Mouse (Mus musculus) hindbrain, embryonic 15.5 days (tissue): ENCODE measurements around the gene Ash1l. TPM values are rescaled to one million over a fixed set of nuclear protein-coding genes. Genes with fewer than 3 reads are reported as not detected.

Experiments
- polyA plus RNA-seq: library from polyadenylated mRNA; unstranded; fragments of >200 nt; fragmentation: Nextera tagmentation; extraction: Ambion mirVana; gene quantifications from 2 replicates; pipeline ENCODE4 v1.2.1, GENCODE M21; 2015

Ash1l gene
- polyA plus RNA-seq, 1 experiment from 2014 or later: 17.5 TPM

Other genes with a start within 250 kb of the Ash1l start
- gene Rit1, start 233.8 kb upstream of the Ash1l start, polyA plus RNA-seq: 64.4 and 66.8 TPM in 2 replicates
- gene Syt11, start 175.5 kb upstream of the Ash1l start, polyA plus RNA-seq: 220 and 239 TPM in 2 replicates
- gene Gon4l, start 115.4 kb upstream of the Ash1l start, polyA plus RNA-seq: 13.2 and 13.5 TPM in 2 replicates
- 47.4 and 50.6 TPM in 2 replicates for gene Msto1, start 36.6 kb upstream of the Ash1l start, polyA plus RNA-seq
- gene Dap3, start 559 bp downstream of the Ash1l start, polyA plus RNA-seq: 121 and 129 TPM in 2 replicates
- 111 and 120 TPM in 2 replicates for gene Rusc1, start 142.7 kb downstream of the Ash1l start, polyA plus RNA-seq
- gene Gm43738, start 150.5 kb downstream of the Ash1l start, polyA plus RNA-seq: not detected in 2 replicates
- gene Fdps, start 151.3 kb downstream of the Ash1l start, polyA plus RNA-seq: 465 and 483 TPM in 2 replicates
- gene Pklr, start 185.5 kb downstream of the Ash1l start, polyA plus RNA-seq: 0.09 TPM in 2 replicates
- 51.9 and 59.2 TPM in 2 replicates for gene Hcn3, start 209.6 kb downstream of the Ash1l start, polyA plus RNA-seq
- gene Clk2, start 214.2 kb downstream of the Ash1l start, polyA plus RNA-seq: 20.0 and 22.6 TPM in 2 replicates
- 148 and 158 TPM in 2 replicates for gene Scamp3, start 226.9 kb downstream of the Ash1l start, polyA plus RNA-seq
- 35.5 and 39.2 TPM in 2 replicates for gene Fam189b, start 232.5 kb downstream of the Ash1l start, polyA plus RNA-seq